ENCODE assay signal across 15 mouse cellular contexts in genomic region chr13:113706183-113706582, GRCm38 (mm10). TPM values are rescaled to one million over a fixed set of nuclear protein-coding genes. Genes with fewer than 3 reads are reported as not detected.
A peak's percentile ranks its signal among the peaks of the same experiment; 100 is the strongest.
DNase-seq lines count a peak whose midpoint lies in the region; ATAC-seq and TF ChIP-seq lines count a peak whose summit lies in the region.
"Had no signal": no experiment of that assay in that cellular context is flagged by ENCODE, and none has a peak within 500 bp of the region (broad histone marks: within the 10 kb centered on the region; RNA-seq: fewer than 3 reads in every experiment).

No protein-coding gene starts in this region.

- peak in 1 of 2 experiments; percentile 31 for DNase-seq in layer of hippocampus, adult 2 months (ENCODE audit: low spot score in 2 of 2)
- DNase-seq in layer of hippocampus, adult 8-10 months (ENCODE audit: low spot score in 2 of 2) = no peak
- peak; percentile 79 for DNase-seq in embryo, embryonic 10 days (ENCODE audit: low spot score)
- no peak for DNase-seq in cerebellum, adult 11-12 months
- DNase-seq: adrenal gland, postnatal 25 days; cerebellum, adult 2 months; lung, adult 2 months; thymus, postnatal 4 days had no signal

- no peak overlapping the region for H3ac ChIP-seq in myocyte (ENCODE audit: control insufficient read depth, insufficient read length)

- H3K36me3 ChIP-seq in forebrain, embryonic 16.5 days (ENCODE audit: control insufficient read depth, insufficient read depth) = no peaks in the 10 kb centered on the region
- H3K36me3 ChIP-seq in myocyte (ENCODE audit: control insufficient read depth, insufficient read depth) = no peaks in the 10 kb centered on the region
- H3K36me3 ChIP-seq in intestine, postnatal 0 days (ENCODE audit: control insufficient read depth, insufficient read depth) = no peaks in the 10 kb centered on the region

- WGBS in forebrain, embryonic 16.5 days = 9% methylated on average over 4 of the region's 4 CpGs
- 36% methylated on average over 4 of the region's 4 CpGs for WGBS in intestine, postnatal 0 days

- H3K9me3 ChIP-seq in forebrain, embryonic 16.5 days (ENCODE audit: control insufficient read depth, low read length) = no peaks in the 10 kb centered on the region
- no peaks in the 10 kb centered on the region for H3K9me3 ChIP-seq in intestine, postnatal 0 days (ENCODE audit: control insufficient read depth)

- no peak overlapping the region for H3K4me2 ChIP-seq in forebrain, embryonic 16.5 days (ENCODE audit: low read length)
- no peak overlapping the region for H3K4me2 ChIP-seq in myocyte (ENCODE audit: low read depth)
- H3K4me2 ChIP-seq in intestine, postnatal 0 days (replicated peaks; ENCODE audit: low read depth) = no peak overlapping the region

- H3K4me3 ChIP-seq in layer of hippocampus, adult 2 months = no peak overlapping the region
- no peak overlapping the region for H3K4me3 ChIP-seq in forebrain, embryonic 16.5 days (replicated peaks; ENCODE audit: low read length)
- no peak overlapping the region for H3K4me3 ChIP-seq in myocyte
- H3K4me3 ChIP-seq in intestine, postnatal 0 days (ENCODE audit: low read depth, low read length) = no peak overlapping the region

- H3K9ac ChIP-seq in forebrain, embryonic 16.5 days (replicated peaks; ENCODE audit: low read depth, low read length) = no peak overlapping the region
- no peak overlapping the region for H3K9ac ChIP-seq in intestine, postnatal 0 days (ENCODE audit: low read depth, low read length)

- no peaks in the 10 kb centered on the region for H3K4me1 ChIP-seq in forebrain, embryonic 16.5 days (replicated peaks; ENCODE audit: control insufficient read depth, insufficient read depth, low read length)
- no peaks in the 10 kb centered on the region for H3K4me1 ChIP-seq in intestine, postnatal 0 days (replicated peaks; ENCODE audit: control insufficient read depth, insufficient read depth, low read length)

- TF ChIP-seq CTCF in layer of hippocampus, adult 2 months (conservative IDR thresholded peaks at IDR 0.05) = peak; percentile 32
- no peak for TF ChIP-seq CTCF in intestine, postnatal 0 days (IDR thresholded peaks at IDR 0.05; ENCODE audit: low read depth)

- no peaks in the 10 kb centered on the region for H3K79me2 ChIP-seq in myocyte (ENCODE audit: control insufficient read depth, insufficient read depth)

- peak; percentile 54; the same call in 1 of the 2 replicates for ATAC-seq in forebrain, embryonic 16.5 days
- ATAC-seq in intestine, postnatal 0 days = no peak
- ATAC-seq in inflammation-experienced regulatory T-cells, adult 6 months = no peak

- H3K27ac ChIP-seq in layer of hippocampus, adult 2 months = no peak overlapping the region
- H3K27ac ChIP-seq in forebrain, embryonic 16.5 days (ENCODE audit: low read length) = no peak overlapping the region
- no peak overlapping the region for H3K27ac ChIP-seq in intestine, postnatal 0 days (ENCODE audit: low read depth, low read length)
- H3K27ac ChIP-seq: kidney, postnatal 0 days had no signal

- TF ChIP-seq POLR2A in myocyte (IDR thresholded peaks at IDR 0.05; ENCODE audit: insufficient read length, low read depth) = no peak

- H3K27me3 ChIP-seq in forebrain, embryonic 16.5 days (replicated peaks; ENCODE audit: control insufficient read depth, insufficient read depth, low read length) = no peaks in the 10 kb centered on the region
- H3K27me3 ChIP-seq in myocyte (ENCODE audit: control insufficient read depth, insufficient read depth, insufficient read length) = no peaks in the 10 kb centered on the region
- H3K27me3 ChIP-seq in intestine, postnatal 0 days (replicated peaks; ENCODE audit: control insufficient read depth, insufficient read depth, low read length) = no peaks in the 10 kb centered on the region

TF ChIP-seq in myocyte, 11 proteins besides CTCF, POLR2A, EP300 and RAD21:
- TF ChIP-seq MYOD1 (IDR thresholded peaks at IDR 0.05; ENCODE audit: control insufficient read depth in 1 of 3, insufficient read length in 2 of 3, low read depth in 2 of 3) = peak in 2 of 3 experiments; percentile 20 to 39
- no peak for TF ChIP-seq E2F4 (IDR thresholded peaks at IDR 0.05; ENCODE audit: insufficient read depth)
- TF ChIP-seq MYOG (IDR thresholded peaks at IDR 0.05; ENCODE audit: control insufficient read depth in 1 of 3, insufficient read depth in 1 of 3, insufficient read length in 2 of 3, low read depth in 2 of 3) = peak in 1 of 3 experiments; percentile 24
TF ChIP-seq in myocyte: peak in this region for 2.

RNA-seq across cellular contexts. Expression of gene Hspb3, which starts 42.7 kb away (rescaled TPM):
- total RNA-seq in layer of hippocampus, adult 2 months (2021) = 1 to 10 TPM in 1 of 2 experiments, under 1 TPM in 1; 0.64 to 1.5 TPM
- 1 to 10 TPM in 3 of 4 experiments, not detected in 1; 1.9 to 2.9 (median 2.8) TPM for total RNA-seq in layer of hippocampus, adult 8-10 months (2022)
- polyA plus RNA-seq in forebrain, embryonic 16.5 days (2015; fragmentation: Nextera tagmentation; extraction: Ambion mirVana) = 1.1 and 1.4 TPM in 2 replicates
- 13.3 TPM for polyA plus RNA-seq in myocyte (2012; fragmentation: generic; extraction: Trizol)
- 0.25 TPM in 1 of 2 replicates, not detected in the other for polyA plus RNA-seq in intestine, postnatal 0 days (2015; fragmentation: Nextera tagmentation; extraction: Ambion mirVana)
- polyA plus RNA-seq in inflammation-experienced regulatory T-cells, adult 6 months (2017; shearing (Covaris generic)) = not detected
- total RNA-seq: adrenal gland, postnatal 25 days; monocyte, adult 5-6 weeks had no signal
- polyA plus RNA-seq: gonadal fat pad, adult 2 months; kidney, postnatal 0 days had no signal
